Mouse (Mus musculus): Measurements from ENCODE around the gene Peli2. TPM values are rescaled to one million over a fixed set of nuclear protein-coding genes. Genes with fewer than 3 reads are reported as not detected.

Gene Peli2
- total RNA-seq, 2 experiments from 2014 or later, result 15.7 to 16.8 TPM

DNA sequence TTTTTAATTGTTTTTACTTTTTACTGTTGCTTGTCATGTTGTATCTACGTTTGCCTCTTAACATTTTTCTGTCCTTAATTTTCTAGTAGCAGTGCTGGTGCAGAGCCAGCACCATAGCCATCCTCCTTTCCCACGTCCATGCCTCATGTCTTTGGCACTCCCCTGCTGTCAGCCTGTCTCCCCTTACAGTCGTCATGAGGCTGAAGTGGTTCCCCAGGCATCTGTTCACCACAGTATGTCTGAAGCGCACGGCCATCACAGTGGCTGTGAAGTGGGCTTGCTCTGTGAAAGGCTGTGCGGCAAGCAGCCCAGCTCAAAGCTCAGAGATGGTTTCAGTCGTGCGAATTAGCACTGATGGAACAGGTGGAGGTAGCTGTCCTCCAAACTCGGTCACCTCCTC, 66.5 kb downstream of the Peli2 start:
- DNase-seq, result no peak

DNA sequence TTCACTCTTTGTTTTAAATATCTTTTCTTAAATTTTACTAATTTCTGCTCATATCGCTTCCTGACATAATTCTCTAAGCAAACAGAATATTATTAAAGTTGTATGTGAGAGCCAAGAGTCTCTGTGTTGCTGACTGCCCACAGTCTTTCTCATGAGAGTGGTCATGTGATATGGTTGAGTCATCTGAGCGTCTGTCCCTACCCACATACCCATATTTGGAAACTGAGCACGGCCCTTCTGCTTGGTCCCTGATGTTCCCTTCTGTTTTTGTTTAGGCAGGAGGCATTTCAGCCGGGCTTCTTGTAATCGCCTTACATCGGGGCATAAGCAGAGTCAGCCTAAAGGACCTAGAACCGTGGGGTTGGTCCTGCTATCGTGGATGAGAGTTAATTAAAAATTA, 68.7 kb downstream of the Peli2 start:
- peak; percentile 61 to 73 for DNase-seq

- DNase-seq, result no peak
Measured at GRCm38 (mm10) chr14:48190946-48191345, 70.3 kb downstream of the Peli2 start.

DNA sequence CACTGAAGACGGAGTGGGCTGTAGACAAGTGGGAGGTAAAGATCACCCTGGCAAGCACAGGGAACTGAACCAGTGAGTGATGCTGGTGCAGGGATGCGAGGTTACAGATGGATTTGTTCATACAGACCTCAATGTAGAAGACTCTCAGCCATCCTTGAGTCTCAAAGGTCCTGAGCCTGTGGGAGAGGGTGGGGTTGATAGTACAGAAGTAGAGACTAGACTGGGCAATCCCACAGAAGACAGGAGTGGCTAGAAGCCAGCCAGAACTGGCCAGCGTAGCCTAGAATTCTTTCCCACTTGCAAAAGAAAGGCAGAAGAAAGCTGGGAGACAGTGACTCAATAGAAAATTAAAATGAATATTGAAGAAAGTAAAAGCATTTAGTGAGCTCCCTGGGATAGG, 71.3 kb downstream of the Peli2 start:
- DNase-seq, result peak; percentile 51 to 52

DNA sequence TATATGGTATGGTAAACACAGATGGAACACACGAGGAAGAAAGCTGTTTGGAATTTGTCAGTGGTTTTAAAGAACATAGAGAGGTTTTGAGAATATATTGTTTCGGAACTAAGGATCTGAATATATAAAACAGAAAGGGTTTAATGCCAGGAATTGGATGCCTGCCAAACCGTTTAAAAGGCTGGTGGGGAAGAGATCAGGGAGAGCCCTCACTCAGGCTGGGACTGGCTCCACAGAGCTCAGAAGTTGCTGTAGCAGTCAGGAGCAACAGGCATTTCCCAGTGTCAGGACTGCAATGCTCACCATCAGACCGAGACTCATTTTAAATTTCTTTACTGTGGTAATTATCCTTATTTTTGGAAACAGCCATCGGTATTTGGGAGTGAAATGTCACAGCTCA, 76.2 kb downstream of the Peli2 start:
- no peak for DNase-seq

DNA sequence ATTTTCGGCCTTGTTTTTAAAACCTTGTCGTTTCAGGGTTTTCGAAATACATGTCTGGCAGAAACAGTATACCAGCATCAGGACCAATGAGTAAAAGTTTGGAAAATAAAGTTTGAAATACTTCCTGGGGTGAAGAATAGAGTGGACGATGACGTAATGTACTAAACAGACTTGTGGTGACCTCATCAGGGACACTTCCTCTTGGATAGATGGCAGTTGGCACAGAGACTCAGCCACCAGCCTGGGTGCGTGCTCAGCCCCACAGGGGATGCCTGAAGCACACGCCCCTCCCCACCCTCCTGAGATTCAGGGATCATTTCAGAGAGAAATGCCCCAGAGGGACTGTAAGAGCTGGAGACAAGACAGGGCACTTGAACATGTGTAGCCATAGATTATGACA, 76.7 kb downstream of the Peli2 start:
- DNase-seq, result no peak

DNA sequence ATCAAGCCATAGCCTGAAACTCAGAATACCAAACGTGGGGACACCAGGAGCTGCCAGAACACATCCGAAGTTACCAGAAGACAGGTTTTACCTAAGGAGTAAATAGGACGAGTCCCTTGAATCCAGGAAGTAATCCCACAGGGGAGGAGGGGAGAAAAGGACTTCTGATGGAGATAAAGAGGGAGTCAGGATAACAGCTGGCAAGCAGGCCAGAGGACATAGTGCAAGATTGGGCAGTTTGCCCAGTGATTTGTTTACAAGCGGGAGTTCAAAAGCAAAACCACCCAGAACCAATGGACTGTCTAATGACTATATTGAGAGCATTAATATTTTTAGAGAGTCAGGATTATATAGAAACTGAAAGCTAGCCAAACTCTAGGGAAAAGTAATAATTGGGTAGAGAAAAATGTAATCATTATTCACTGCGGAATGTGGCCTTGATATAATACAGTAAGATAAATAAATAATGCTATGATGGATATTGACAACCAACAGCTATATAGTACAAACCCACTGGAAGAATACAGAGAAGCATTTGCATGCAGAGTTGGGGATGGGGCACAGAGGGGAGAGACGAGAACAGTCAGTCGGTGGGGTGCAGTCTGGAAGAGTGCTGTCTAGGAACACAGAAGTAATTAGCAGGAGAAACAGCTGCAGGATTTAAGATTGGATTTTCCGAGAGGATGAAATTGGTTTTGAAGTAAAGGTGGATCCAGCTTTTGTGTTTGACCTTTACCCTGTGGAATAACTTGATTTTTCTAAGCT, 77.7 kb downstream of the Peli2 start:
- peak; percentile 55 to 66 for DNase-seq

- no peak for DNase-seq
Measured at GRCm38 (mm10) chr14:48198957-48199356, 78.3 kb downstream of the Peli2 start.

DNA sequence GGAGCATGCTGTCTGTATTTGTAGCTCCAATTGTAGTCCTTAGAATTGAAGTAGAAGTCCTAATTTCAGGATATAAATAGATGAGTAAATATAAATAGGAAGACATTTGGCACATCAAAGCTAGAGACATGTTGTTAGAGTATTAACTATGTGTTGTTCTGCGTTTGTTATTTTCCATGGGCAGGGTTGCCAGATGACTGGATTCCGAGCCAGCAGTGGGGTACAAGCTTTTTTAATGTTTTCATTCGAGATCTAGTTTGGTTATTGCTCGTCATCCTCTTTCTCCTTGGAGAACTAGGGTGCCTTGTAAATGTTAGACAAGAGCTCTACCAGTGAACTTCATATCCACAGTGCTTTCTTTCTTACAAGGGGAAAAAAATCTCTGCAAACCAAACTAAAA, 78.9 kb downstream of the Peli2 start:
- no peak for DNase-seq

GRCm38 (mm10) chr14:48200291-48200690, 79.7 kb downstream of the Peli2 start:
- DNase-seq, result no peak

DNA sequence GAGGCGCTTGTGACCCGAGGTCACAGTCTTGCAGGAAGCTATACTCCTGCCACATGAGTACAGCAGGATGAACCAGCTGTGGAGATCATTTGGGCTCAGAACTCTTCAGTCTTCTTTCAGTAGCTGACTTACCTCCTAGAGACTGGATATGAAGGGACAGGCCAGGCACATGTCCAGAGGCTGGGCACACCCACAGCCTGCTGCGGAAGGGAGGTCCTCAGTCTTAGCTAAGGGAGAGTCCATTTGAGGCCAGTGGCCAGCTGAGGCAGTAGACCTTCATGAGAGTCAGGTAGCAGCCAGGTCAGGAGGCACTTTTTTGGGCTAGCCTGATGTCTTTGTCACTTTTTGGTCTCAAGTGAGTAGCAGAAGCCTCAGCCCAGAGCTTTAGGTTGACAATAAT, 80.2 kb downstream of the Peli2 start:
- peak; percentile 46 to 73 for DNase-seq

DNA sequence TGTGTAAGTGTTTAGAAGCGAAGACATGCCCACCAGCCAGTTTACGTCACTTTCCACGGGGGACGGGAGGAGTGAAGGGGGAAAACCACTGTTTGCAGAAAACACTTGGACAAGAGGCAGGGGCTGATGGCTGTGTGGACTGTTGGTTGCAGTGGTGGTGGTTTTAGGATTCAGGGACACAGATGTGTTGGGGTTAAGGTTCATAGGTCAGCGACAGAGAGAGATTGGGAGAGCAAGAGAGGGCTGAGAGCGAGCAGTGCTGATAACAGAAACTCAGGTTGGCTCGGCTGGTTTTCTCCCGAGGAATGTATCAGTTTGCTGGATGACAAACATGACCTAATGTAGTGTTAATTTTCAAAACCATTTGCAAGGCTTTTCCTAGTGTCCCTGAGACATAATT, 80.8 kb downstream of the Peli2 start:
- DNase-seq, result no peak

- DNase-seq, result no peak
Measured at GRCm38 (mm10) chr14:48202096-48203036, 81.7 kb downstream of the Peli2 start.

- no peak for DNase-seq
Measured at GRCm38 (mm10) chr14:48205044-48205443, 84.4 kb downstream of the Peli2 start.

- no peak for DNase-seq
Measured at GRCm38 (mm10) chr14:48205635-48206034, 85.0 kb downstream of the Peli2 start.

DNA sequence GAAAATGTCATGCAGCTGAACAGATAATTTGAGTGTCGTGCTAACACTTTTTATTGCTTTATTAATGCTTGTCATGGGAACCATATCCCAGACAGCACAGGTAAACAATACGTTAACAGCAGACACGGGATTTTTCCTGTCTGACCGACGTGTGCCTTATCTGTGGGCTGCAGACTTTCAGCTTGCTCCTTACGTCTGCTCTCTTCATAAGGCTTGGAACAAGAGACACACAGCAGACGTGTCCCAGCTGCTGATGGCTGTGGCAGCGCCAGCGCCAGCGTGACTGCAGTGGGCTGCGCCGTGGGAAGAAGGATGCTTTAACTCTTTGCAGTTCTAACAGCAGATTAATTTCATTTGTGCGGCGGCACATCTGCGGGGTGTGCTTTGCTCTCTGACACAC, 86.5 kb downstream of the Peli2 start:
- DNase-seq, result peak; percentile 67

- DNase-seq, result no peak
Measured at GRCm38 (mm10) chr14:48207746-48208640, 87.4 kb downstream of the Peli2 start.

DNA sequence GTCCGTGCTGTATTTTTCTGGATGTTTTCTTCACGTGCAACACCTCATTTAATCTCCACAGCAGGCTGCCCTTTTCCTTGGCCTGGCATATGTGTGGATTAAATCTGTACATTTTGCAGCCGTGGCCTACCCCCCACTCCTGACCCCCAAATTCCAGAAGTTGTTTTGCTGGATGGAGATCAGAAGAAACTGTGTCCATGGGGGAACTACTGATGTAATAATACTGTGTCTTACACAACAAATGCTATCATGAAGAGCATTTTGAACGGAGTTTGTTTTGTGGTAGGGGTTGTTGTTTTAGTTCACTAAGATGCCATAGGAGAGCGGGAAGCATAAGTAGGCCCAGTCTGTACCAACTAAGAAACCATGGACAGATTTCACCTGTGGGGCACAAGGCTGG, 88.8 kb downstream of the Peli2 start:
- no peak for DNase-seq

GRCm38 (mm10) chr14:48210089-48210488, 89.5 kb downstream of the Peli2 start:
- DNase-seq, result no peak

DNA sequence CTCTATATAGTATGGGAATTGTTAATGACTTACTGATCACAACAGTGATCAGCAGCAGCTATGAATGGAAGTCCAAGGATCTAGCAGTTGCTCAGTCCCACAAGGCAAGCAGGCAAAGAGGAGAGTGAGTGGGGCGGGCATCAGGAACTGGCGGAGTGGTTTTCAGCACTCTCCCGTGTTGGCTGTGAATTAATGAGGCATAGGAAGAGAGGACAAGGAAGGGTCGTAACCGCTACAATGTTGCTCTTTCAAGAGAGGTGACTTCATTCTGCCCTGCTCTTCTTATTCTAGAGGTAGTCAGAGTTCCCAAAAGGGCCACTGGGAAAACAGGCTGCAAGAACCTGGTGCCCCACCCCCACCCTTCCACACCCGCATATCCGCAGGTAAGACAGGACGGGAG, 90.9 kb downstream of the Peli2 start:
- DNase-seq, result no peak

DNA sequence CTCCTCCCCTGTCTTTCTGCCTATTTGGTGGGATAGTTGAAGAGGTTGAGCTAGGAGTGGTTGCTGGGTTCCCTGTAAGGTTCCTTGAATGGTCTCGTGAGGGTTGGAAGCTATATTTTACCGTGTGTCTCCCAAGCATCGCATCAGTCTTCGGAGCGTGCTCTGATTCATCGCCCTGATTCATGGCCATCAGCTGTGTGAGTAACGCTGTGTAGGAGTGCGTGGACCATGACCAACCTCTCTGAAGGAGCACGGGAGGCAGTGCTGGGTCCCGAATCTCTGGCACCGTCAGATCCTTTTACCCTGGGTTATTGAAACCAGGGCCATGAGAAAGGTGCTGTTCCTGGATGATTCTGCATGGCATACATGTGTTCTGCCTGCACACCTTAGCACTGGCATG, 92.2 kb downstream of the Peli2 start:
- DNase-seq, result no peak

DNA sequence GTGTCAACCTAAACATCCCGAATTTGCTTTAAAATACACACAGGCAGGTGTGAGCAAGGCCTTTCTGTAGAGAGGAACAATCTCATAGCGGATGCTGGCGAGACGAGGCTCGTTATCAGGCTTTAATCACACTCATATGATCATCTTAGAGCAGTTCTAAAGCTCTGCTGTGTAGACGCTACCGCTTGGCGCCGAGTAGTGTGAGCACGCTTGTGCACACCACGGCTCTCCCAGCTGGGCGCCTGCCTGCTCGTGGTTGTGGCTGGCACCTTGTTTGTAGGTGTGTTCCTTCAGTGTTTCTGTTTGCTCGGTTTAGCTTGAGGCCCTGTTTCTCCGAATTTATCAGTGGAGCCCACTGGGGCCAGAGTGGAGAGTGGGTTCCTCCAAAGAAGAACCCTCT, 93.0 kb downstream of the Peli2 start:
- no peak for DNase-seq
